Mouse (Mus musculus): ENCODE measurements around the gene Zbtb32.

Zbtb32 gene

GRCm38 (mm10) chr7:30540572-30540971 lies 58.1 kb downstream of the Zbtb32 start:
- no peak for DNase-seq (ENCODE audit: low spot score in 2 of 2)

Measured in spleen, postnatal 36 days (tissue).